8 mouse cellular contexts compared by ENCODE assay signal in the genomic region with DNA sequence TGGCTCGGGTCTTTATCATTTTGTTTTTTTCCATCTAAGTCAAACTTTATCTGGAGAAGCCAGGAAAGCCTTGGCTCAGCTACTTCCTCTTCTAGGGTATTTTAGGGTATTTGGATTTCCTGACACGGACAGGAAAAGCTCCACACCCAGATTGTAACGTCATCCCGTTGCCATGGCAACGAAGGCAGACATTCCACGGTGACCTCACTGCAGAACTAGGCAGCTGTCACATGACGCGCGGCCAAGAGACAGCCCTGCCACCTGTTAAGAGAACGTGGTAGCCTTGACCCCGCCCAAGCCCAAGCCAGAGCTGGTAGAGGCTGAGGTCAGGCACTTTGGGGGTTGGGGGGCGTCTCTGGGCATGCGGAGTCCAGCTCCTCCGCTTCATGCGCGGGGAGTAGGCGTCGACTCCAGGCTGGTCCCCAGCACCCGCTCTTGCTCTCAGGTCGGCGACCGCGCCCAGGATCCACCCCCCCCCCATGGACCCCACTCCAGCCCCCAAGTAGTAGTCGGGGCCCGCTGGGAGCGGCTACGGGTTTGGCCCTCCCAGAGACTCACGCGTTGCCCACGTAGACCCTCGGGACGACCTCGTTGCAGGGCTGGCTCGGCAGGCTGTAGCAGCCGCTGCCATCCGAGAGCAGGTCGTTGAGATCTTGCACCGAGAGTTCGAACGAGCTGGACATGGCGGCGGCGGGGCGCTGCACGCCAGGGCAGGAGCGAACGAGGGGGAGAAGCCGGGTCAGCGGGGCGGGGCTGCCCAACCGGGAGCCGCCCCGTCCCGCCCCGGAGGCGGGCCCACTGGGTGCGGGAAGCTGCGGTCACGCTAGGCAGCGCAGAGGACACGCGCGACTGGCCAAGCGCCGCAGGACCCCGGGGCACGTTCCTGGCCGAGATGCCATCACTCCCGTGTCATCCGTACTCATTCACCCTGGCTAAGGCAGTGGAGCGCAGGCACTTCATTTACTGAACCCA. TPM values are rescaled to one million over a fixed set of nuclear protein-coding genes. Genes with fewer than 3 reads are reported as not detected.
DNase-seq lines count a peak whose midpoint lies in the region; ATAC-seq and TF ChIP-seq lines count a peak whose summit lies in the region.

Cfap97d1 (plus strand) TSS at position 226 of the 972 bp plus-strand sequence.

- H3K27ac ChIP-seq in forebrain, embryonic 12.5 days, result peak within 1 kb of the TSS; percentile 61; the same call in 1 of the 2 replicates
- peak within 1 kb of the TSS; percentile 98 for H3K27ac ChIP-seq in heart, postnatal 0 days (ENCODE audit: low read depth)
- H3K27ac ChIP-seq in liver, embryonic 15.5 days (replicated peaks), result peak within 1 kb of the TSS; percentile 71
- H3K27ac ChIP-seq in neural tube, embryonic 11.5 days (ENCODE audit: low read depth, low read length), result no peak within 1 kb of the TSS
- peak within 1 kb of the TSS; percentile 86 for H3K27ac ChIP-seq in stomach, embryonic 16.5 days (ENCODE audit: low read length)

- H3K9ac ChIP-seq in forebrain, embryonic 12.5 days, result peak within 1 kb of the TSS; percentile 68
- peak within 1 kb of the TSS; percentile 84 for H3K9ac ChIP-seq in heart, postnatal 0 days (replicated peaks; ENCODE audit: low read depth, low read length)
- peak within 1 kb of the TSS; percentile 52 for H3K9ac ChIP-seq in liver, embryonic 15.5 days
- H3K9ac ChIP-seq in neural tube, embryonic 11.5 days (ENCODE audit: low read length), result peak within 1 kb of the TSS; percentile 68
- H3K9ac ChIP-seq in stomach, embryonic 16.5 days (ENCODE audit: low read length), result peak within 1 kb of the TSS; percentile 82

- peak; percentile 98 for DNase-seq in ES-CJ7 (ENCODE audit: low read depth, low spot score)
- peak; percentile 65 for DNase-seq in c-Kit-positive CD71-positive TER-119-positive erythroid progenitor cells, embryonic 14.5 days (ENCODE audit: low spot score)
- peak; percentile 97 for DNase-seq in heart, postnatal 0 days (ENCODE audit: low spot score)
- DNase-seq in kidney, postnatal 4 days, result peak; percentile 93 to 96
- peak; percentile 91 for DNase-seq in neural tube, embryonic 11.5 days (ENCODE audit: low spot score)

- peak within 1 kb of the TSS; percentile 99 for H3K4me2 ChIP-seq in forebrain, embryonic 12.5 days
- H3K4me2 ChIP-seq in heart, postnatal 0 days (ENCODE audit: low read depth, low read length), result peak within 1 kb of the TSS; percentile 92
- H3K4me2 ChIP-seq in liver, embryonic 15.5 days, result peak within 1 kb of the TSS; percentile 94
- H3K4me2 ChIP-seq in neural tube, embryonic 11.5 days (ENCODE audit: low read depth), result peak within 1 kb of the TSS; percentile 99
- peak within 1 kb of the TSS; percentile 97 for H3K4me2 ChIP-seq in stomach, embryonic 16.5 days (ENCODE audit: low read depth, low read length)

- no peaks in the 10 kb centered on the region for H3K9me3 ChIP-seq in forebrain, embryonic 12.5 days
- no peaks in the 10 kb centered on the region for H3K9me3 ChIP-seq in heart, postnatal 0 days (replicated peaks; ENCODE audit: control insufficient read depth, low read length)
- no peaks in the 10 kb centered on the region for H3K9me3 ChIP-seq in liver, embryonic 15.5 days (replicated peaks)
- H3K9me3 ChIP-seq in neural tube, embryonic 11.5 days (ENCODE audit: control insufficient read depth, low read length), result no peaks in the 10 kb centered on the region
- no peaks in the 10 kb centered on the region for H3K9me3 ChIP-seq in stomach, embryonic 16.5 days (replicated peaks; ENCODE audit: control insufficient read depth, low read length)

- peaks cover 25% of the 10 kb centered on the region for H3K4me1 ChIP-seq in forebrain, embryonic 12.5 days
- H3K4me1 ChIP-seq in heart, postnatal 0 days (ENCODE audit: control insufficient read depth, insufficient read depth), result peaks cover 14% of the 10 kb centered on the region; the same call in 1 of the 2 replicates
- peaks cover 31% of the 10 kb centered on the region for H3K4me1 ChIP-seq in liver, embryonic 15.5 days (replicated peaks)
- H3K4me1 ChIP-seq in neural tube, embryonic 11.5 days (ENCODE audit: control insufficient read depth, insufficient read depth, low read length), result peaks cover 9% of the 10 kb centered on the region; the same call in 1 of the 2 replicates
- peaks cover 16% of the 10 kb centered on the region for H3K4me1 ChIP-seq in stomach, embryonic 16.5 days (ENCODE audit: control insufficient read depth, insufficient read depth, low read length)

- WGBS in forebrain, embryonic 12.5 days, result 2% methylated on average over 59 of the region's 71 CpGs
- under 1% methylated on average over 67 of the region's 71 CpGs for WGBS in heart, postnatal 0 days
- WGBS in liver, embryonic 15.5 days (ENCODE audit: insufficient replicate concordance), result under 1% methylated on average over 70 of the region's 71 CpGs
- WGBS in neural tube, embryonic 11.5 days, result 2% methylated on average over 69 of the region's 71 CpGs
- under 1% methylated on average over 71 of the region's 71 CpGs for WGBS in stomach, embryonic 16.5 days

- peak within 1 kb of the TSS; percentile 58 for H3K4me3 ChIP-seq in forebrain, embryonic 12.5 days (replicated peaks)
- peak within 1 kb of the TSS; percentile 67 for H3K4me3 ChIP-seq in heart, postnatal 0 days (ENCODE audit: low read depth, low read length)
- H3K4me3 ChIP-seq in liver, embryonic 15.5 days (replicated peaks), result peak within 1 kb of the TSS; percentile 60
- H3K4me3 ChIP-seq in neural tube, embryonic 11.5 days (ENCODE audit: low read depth, low read length), result peak within 1 kb of the TSS; percentile 54
- H3K4me3 ChIP-seq in stomach, embryonic 16.5 days (replicated peaks; ENCODE audit: low read length), result peak within 1 kb of the TSS; percentile 71

- no peak for TF ChIP-seq CTCF in heart, postnatal 0 days (IDR thresholded peaks at IDR 0.05; ENCODE audit: low read depth)

- H3K36me3 ChIP-seq in forebrain, embryonic 12.5 days (replicated peaks), result 0 out of 2 replicates have a peak, but pooled peaks cover under 1% of the 10 kb centered on the region
- peaks cover 24% of the 10 kb centered on the region for H3K36me3 ChIP-seq in heart, postnatal 0 days (replicated peaks; ENCODE audit: control insufficient read depth, insufficient read depth, low read length)
- H3K36me3 ChIP-seq in liver, embryonic 15.5 days (replicated peaks), result no peaks in the 10 kb centered on the region
- H3K36me3 ChIP-seq in neural tube, embryonic 11.5 days (ENCODE audit: control insufficient read depth, insufficient read depth, low read length), result no peaks in the 10 kb centered on the region
- no peaks in the 10 kb centered on the region for H3K36me3 ChIP-seq in stomach, embryonic 16.5 days (ENCODE audit: control insufficient read depth, insufficient read depth, low read length)

- peak; percentile 99 for TF ChIP-seq EP300 in heart, postnatal 0 days (IDR thresholded peaks at IDR 0.05; ENCODE audit: low read depth)

- ATAC-seq in forebrain, embryonic 12.5 days (ENCODE audit: low FRiP score), result peak; percentile 83
- ATAC-seq in heart, postnatal 0 days (ENCODE audit: insufficient read depth, low read depth), result peak; percentile 92
- peak; percentile 74 for ATAC-seq in liver, embryonic 15.5 days (ENCODE audit: insufficient read depth)
- peak; percentile 61 for ATAC-seq in neural tube, embryonic 11.5 days (ENCODE audit: insufficient read depth, low FRiP score, low TSS enrichment)
- peak; percentile 85 for ATAC-seq in stomach, embryonic 16.5 days (ENCODE audit: insufficient read depth, low FRiP score)

- H3K27me3 ChIP-seq in forebrain, embryonic 12.5 days, result peaks cover 15% of the 10 kb centered on the region
- no peaks in the 10 kb centered on the region for H3K27me3 ChIP-seq in heart, postnatal 0 days (ENCODE audit: control insufficient read depth, insufficient read depth, low read length)
- H3K27me3 ChIP-seq in liver, embryonic 15.5 days, result peaks cover 59% of the 10 kb centered on the region
- H3K27me3 ChIP-seq in neural tube, embryonic 11.5 days (ENCODE audit: control insufficient read depth, insufficient read depth, low read length), result 0 out of 2 replicates have a peak, but pooled peaks cover 2% of the 10 kb centered on the region
- no peaks in the 10 kb centered on the region for H3K27me3 ChIP-seq in stomach, embryonic 16.5 days (ENCODE audit: control insufficient read depth, insufficient read depth, low read length)

RNA-seq across cellular contexts. Expression of gene Cfap97d1, which starts in this region (rescaled TPM):
- not detected in 2 replicates for polyA plus RNA-seq in forebrain, embryonic 12.5 days (2016; fragmentation: Nextera tagmentation; extraction: Ambion mirVana)
- total RNA-seq in heart, postnatal 0 days (2014; rRNA removed; ENCODE audit: low replicate concordance), result not detected in 2 replicates
- not detected in 2 replicates for polyA plus RNA-seq in heart, postnatal 0 days (2015; fragmentation: Nextera tagmentation; extraction: Ambion mirVana)
- polyA plus RNA-seq in liver, embryonic 15.5 days (2015; fragmentation: Nextera tagmentation; extraction: Ambion mirVana), result not detected in 2 replicates
- polyA plus RNA-seq in neural tube, embryonic 11.5 days (2014; fragmentation: Nextera tagmentation; extraction: Ambion mirVana), result not detected in 2 replicates
- not detected in 2 replicates for polyA plus RNA-seq in stomach, embryonic 16.5 days (2015; fragmentation: Nextera tagmentation; extraction: Ambion mirVana)

Comparison
In these comparisons a context has a peak if more than half of its experiments do, and no peak if none do; other contexts are left out.
1. Peak in ATAC-seq, H3K4me3 ChIP-seq, H3K27ac ChIP-seq, H3K9ac ChIP-seq and H3K4me2 ChIP-seq in forebrain, embryonic 12.5 days; RNA of the gene not detected or under 1 TPM.
2. Peak in DNase-seq, ATAC-seq, H3K4me3 ChIP-seq, H3K27ac ChIP-seq, H3K9ac ChIP-seq and H3K4me2 ChIP-seq in heart, postnatal 0 days; RNA of the gene not detected or under 1 TPM.
3. Peak in ATAC-seq, H3K4me3 ChIP-seq, H3K27ac ChIP-seq, H3K9ac ChIP-seq and H3K4me2 ChIP-seq in liver, embryonic 15.5 days; RNA of the gene not detected or under 1 TPM.
4. Peak in DNase-seq, ATAC-seq, H3K4me3 ChIP-seq, H3K9ac ChIP-seq and H3K4me2 ChIP-seq in neural tube, embryonic 11.5 days; RNA of the gene not detected or under 1 TPM.
5. Peak in ATAC-seq, H3K4me3 ChIP-seq, H3K27ac ChIP-seq, H3K9ac ChIP-seq and H3K4me2 ChIP-seq in stomach, embryonic 16.5 days; RNA of the gene not detected or under 1 TPM.